Mouse (Mus musculus) spleen, adult 2 months (tissue): ENCODE measurements around the gene Grap2.

ENCODE experiments used
- CTCF ChIP-seq: fragments of 200-500 bp; IDR thresholded peaks from 2 replicates; pipeline ENCODE4 v1.5.1; 2011; ENCODE audit warnings: mild to moderate bottlenecking, inconsistent platforms; ENCODE audit not compliant: insufficient read depth, insufficient read length, insufficient replicate concordance; ENCODE audit errors: extremely low read depth
- POLR2A ChIP-seq: fragments of 200-500 bp; IDR thresholded peaks from 2 replicates; pipeline ENCODE4 v1.6.1; 2011; ENCODE audit warnings: low read depth, low read length, inconsistent platforms

- no peak for TF ChIP-seq POLR2A
- TF ChIP-seq CTCF: no peak
Measured at GRCm38 (mm10) chr15:80572811-80573520, 572 bp downstream of the Grap2 start.
